Mouse (Mus musculus) thymus, postnatal 36 days (tissue): ENCODE measurements around the gene P4htm.

Source experiments
- DNase-seq, 2 experiments: peaks; one replicate each; pipeline ENCODE4 v3.0.0; 2022; ENCODE audit warnings: mixed read lengths in 2 of 2

The P4htm gene

DNA sequence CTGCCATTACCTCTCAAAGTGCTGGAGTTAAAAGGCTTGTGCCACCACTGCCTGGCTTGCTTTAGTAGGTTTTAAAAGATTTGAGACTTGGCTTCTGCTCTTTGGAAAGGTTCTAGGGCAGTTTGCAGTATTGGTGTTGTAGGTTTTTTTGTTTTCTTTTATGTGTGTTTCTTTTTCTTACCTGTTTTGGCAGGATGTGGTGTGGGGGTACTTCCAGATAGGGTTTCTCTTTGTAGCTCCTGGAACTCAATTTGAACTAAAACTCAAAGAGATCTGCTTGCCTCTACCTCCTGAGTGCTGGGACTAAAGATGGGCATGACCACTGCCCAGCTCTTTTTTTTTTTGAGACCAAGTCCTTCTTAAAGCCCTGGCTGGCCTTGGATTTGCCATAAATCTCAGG, 56.6 kb downstream of the P4htm start:
- DNase-seq: no peak

DNA sequence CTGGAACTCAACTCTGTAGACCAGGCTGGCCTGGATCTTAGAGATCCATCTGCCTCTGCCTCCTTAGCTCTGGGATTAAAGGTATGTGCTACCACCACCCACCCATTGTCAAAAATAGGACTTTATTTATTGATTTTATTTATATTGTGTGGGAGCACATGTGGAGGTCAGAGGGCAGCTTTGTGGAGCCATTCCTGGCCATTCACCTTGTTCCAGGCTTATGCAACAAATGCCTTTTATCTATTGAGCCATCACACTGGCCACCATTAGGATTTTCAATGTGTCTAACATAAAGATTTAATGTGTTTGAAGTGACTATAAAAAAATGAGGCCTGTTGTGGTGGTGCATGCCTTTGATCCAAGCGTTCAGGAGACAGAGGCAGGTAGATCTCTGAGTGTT, 66.0 kb downstream of the P4htm start:
- no peak for DNase-seq

DNA sequence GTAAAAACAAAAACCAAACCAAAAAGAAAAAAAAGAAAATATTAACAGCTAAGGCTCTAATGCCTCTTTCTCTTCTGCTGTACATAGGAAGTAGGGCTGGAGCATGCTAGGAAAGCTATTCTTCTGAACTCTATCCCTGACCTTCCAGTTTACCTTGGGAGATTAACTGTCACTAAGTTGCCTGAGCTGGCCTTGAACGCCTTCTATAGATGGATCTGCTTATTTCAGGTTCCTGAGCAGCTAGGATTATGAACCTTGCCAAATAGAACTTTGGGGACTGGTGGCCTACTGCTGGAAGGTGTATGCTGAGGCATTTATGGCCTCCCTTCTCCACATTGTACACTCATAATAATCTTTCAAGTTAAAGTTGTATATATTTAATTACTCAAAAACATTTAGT, 66.5 kb downstream of the P4htm start:
- DNase-seq: no peak
